Mouse (Mus musculus) neural tube, embryonic 13.5 days (tissue): ENCODE data around the gene Usp5. TPM values are rescaled to one million over a fixed set of nuclear protein-coding genes. Genes with fewer than 3 reads are reported as not detected.

Experiments
- ATAC-seq: fragments of 200-750 bp; cut with Nextera tagmentation; 2 replicates; pipeline ENCODE4 v1.8.0; 2017; ENCODE audit warnings: low read depth, mild to moderate bottlenecking, moderate TSS enrichment, moderate library complexity
- H3K27ac ChIP-seq: fragments of 300-500 bp; sonication (generic); replicated peaks from 2 replicates; pipeline ENCODE4 v1.5.1; 2015; ENCODE audit warnings: moderate library complexity, mild to moderate bottlenecking, inconsistent platforms
- H3K27me3 ChIP-seq: fragments of 300-500 bp; sonication (generic); 2 replicates; pipeline ENCODE4 v1.6.1; 2015; ENCODE audit warnings: mild to moderate bottlenecking, inconsistent platforms
- H3K36me3 ChIP-seq: fragments of 300-500 bp; sonication (generic); 2 replicates; pipeline ENCODE4 v1.6.1; 2015; ENCODE audit warnings: mild to moderate bottlenecking, inconsistent platforms
- H3K4me1 ChIP-seq: fragments of 300-500 bp; sonication (generic); replicated peaks from 2 replicates; pipeline ENCODE4 v1.6.1; 2015; ENCODE audit warnings: inconsistent platforms
- H3K4me2 ChIP-seq: fragments of 300-500 bp; sonication (generic); 2 replicates; pipeline ENCODE4 v1.6.1; 2015; ENCODE audit warnings: inconsistent platforms, mild to moderate bottlenecking, moderate library complexity
- H3K4me3 ChIP-seq: fragments of 300-500 bp; sonication (generic); 2 replicates; pipeline ENCODE4 v1.5.1; 2015; ENCODE audit warnings: mild to moderate bottlenecking, inconsistent platforms
- H3K9ac ChIP-seq: fragments of 300-500 bp; sonication (generic); 2 replicates; pipeline ENCODE4 v1.6.1; 2015; ENCODE audit warnings: moderate library complexity, mild to moderate bottlenecking, inconsistent platforms
- H3K9me3 ChIP-seq: fragments of 300-500 bp; sonication (generic); 2 replicates; pipeline ENCODE4 v1.6.1; 2016; ENCODE audit warnings: inconsistent platforms
- WGBS: fragments of 180-500 bp; shearing (Covaris S2); methylation state at CpG from one replicate; pipeline ENCODE4 v1.1.7; 2015; 5-methylcytosine and 5-hydroxymethylcytosine counted together
- polyA plus RNA-seq: library from polyadenylated mRNA; unstranded; fragments of >200 nt; fragmentation: Nextera tagmentation; extraction: Ambion mirVana; gene quantifications from 2 replicates; pipeline ENCODE4 v1.2.1, GENCODE M21; 2015

Usp5 gene
- polyA plus RNA-seq, 1 experiment from 2014 or later, result 176 TPM

DNA sequence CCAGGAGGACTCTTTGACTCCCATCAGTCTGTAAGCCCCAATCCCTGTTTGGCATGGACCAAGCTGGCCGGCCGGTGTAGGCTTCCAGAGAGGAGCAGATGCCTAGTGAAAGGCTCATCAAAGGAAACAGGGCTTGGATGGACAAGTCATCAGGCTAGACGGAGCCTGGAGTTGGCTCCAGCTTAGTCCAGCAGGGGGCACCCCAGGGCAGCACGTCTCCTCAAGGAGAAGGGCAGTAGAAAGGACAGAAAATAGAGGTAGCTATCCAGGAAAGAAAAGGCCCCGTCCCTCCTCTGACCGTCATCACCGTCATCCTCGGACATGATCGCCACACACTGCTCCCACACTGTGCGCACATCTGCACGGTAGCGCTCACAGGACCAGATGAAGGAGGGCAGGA lies 30.4 kb upstream of the Usp5 start:
- Histone ChIP-seq H3K27me3 (peaks cover 8% of the 10 kb centered on the region; the same call in 1 of the 2 replicates), H3K4me1 (peaks cover 79% of the 10 kb centered on the region), H3K4me3 (peak overlapping the region; percentile 18), H3K27ac (peak overlapping the region; percentile 97), H3K4me2 (peak overlapping the region; percentile 69), H3K9me3 (no peaks in the 10 kb centered on the region), H3K9ac (peak overlapping the region; percentile 66), H3K36me3 (peaks cover 16% of the 10 kb centered on the region)
- no peak for ATAC-seq
- 7% methylated on average over 12 of the region's 12 CpGs for WGBS

DNA sequence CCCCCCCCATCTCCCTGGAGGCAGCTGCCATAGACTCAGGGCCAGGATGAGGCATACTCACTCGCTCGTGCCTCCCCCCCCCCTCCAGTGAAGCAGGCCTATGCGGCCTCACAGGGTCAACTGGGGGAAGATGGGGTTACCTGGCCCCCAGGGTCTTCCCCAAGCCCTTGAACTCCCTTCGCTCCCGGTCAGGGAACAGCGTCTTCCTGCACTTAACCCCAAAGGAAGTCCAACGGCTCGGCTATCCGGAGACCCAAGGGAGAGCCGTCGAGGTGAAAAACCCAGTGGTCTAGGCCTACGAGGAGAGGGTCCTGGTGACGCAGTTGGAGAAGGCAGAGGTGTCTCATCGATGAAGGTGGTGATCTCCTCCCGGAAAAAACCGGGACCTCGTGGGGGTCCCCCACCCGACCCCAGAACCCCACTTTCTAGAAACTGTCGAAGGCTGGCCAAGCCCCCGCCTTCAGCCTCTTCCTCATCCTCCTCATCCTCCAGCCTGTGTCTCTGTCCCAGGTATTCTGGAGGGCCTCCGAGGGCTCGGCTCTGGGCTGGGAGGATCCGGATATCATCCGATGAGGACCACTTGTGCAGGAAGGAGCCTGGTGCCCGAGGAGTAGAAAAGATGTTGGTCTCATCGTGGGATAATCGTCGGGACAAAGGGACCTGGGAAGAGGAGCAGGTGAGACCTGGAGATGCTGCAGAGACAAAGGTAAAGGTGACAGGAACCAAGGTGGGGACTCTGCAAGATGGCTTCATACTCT lies 29.5 kb upstream of the Usp5 start:
- peak overlapping the region; percentile 96 for H3K9ac ChIP-seq
- H3K4me3 ChIP-seq, result no peak overlapping the region
- 77% methylated on average over 28 of the region's 28 CpGs for WGBS
- peaks cover 23% of the 10 kb centered on the region for H3K36me3 ChIP-seq
- 0 out of 2 replicates have a peak overlapping the region, but pooled peaks have one; percentile 99 for H3K27ac ChIP-seq
- peaks cover 71% of the 10 kb centered on the region for H3K4me1 ChIP-seq
- H3K4me2 ChIP-seq, result peak overlapping the region; percentile 78
- no peak for ATAC-seq
- peaks cover 8% of the 10 kb centered on the region; the same call in 1 of the 2 replicates for H3K27me3 ChIP-seq
- H3K9me3 ChIP-seq, result no peaks in the 10 kb centered on the region

DNA sequence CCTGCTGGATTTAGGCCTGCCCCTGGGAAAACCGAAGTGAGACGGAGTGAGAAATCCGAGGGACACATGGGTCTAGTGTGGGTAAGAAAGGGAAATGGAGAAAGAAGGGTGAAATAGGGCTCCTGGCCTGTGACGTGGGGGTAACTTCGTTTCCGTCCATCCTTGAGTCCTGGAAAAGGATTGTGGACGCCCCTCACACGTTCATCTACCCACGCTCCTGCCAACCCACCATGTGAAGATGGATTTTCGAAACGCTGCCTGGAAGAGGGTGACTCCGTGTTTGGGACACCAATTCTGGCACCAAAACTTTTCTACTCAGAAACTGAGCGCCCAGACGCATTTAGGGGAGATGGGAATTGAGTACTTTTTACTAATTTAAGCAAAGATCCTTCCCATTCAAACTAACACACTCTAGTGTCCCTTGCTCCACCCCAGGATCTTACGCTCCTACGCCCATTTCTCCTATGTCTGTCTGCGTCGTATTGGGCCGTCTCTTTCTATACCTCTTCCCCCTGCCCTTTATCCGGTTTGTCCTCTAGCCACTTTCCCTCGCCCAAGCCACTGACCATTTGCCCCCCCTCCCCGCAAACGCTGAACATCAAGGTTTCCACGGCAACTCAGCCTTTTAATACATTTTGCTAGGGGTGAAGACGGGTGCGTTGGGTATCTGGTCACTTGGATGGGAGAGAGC lies 28.7 kb upstream of the Usp5 start:
- Histone ChIP-seq H3K4me1 (peaks cover 67% of the 10 kb centered on the region), H3K4me3 (peak overlapping the region; percentile 73), H3K36me3 (peaks cover 31% of the 10 kb centered on the region), H3K4me2 (peak overlapping the region; percentile 78), H3K27ac (peak overlapping the region; percentile 99), H3K9ac (peak overlapping the region; percentile 96), H3K9me3 (no peaks in the 10 kb centered on the region), H3K27me3 (peaks cover 8% of the 10 kb centered on the region; the same call in 1 of the 2 replicates)
- no peak for ATAC-seq
- 25% methylated on average over 26 of the region's 26 CpGs for WGBS

DNA sequence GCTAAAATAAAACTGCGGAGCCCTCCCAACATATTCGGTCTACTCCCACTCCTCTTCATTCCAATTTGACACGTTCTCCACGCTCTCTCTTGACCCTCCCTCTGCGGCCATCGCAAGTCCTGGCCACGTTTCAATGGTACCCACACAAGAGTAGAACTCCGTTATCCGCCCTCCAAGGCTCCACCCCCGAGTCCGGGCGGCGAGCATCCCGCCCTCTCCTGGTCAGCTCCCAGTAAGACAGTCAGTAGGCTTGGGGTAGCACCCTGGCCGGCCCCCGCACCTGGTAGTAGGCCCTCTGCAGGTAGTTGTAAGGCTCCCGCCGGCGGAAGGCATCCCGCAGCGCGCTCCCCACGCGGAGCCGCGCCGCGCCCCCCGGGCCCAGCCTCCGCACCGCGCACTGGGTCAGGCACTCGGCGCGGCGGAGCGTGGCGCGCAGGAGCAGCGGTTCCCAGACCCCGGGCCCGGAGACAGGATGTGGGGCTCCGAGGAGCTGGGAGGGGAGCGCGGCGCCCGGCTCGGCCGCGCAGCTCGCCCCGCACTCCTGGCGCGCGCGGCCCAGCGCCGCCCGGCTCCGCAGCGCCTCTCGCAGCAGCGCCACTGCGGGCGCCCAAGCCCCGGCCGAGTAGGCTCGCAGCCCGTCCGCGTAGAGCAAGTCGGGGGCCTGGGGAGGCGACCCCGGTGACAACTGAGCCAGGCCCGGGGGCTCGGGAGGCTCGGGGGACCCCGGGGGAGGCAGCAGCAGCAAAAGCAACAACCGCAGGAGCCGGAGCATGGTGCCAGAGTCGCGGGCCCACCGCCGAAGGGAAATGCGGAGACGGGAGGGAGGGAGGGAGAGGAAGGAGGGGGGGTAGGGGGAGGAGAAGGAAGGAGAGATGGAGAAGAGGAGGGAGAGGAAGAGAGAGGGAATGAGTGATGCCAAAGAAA lies 27.9 kb upstream of the Usp5 start, which contains the start of gene P3h3:
P3h3 (minus strand) TSS at position 837 of the 924 bp plus-strand sequence.
- peak within 1 kb of the TSS; percentile 99 for H3K27ac ChIP-seq
- ATAC-seq, result peak; percentile 91
- WGBS, result under 1% methylated on average over 68 of the region's 86 CpGs

DNA sequence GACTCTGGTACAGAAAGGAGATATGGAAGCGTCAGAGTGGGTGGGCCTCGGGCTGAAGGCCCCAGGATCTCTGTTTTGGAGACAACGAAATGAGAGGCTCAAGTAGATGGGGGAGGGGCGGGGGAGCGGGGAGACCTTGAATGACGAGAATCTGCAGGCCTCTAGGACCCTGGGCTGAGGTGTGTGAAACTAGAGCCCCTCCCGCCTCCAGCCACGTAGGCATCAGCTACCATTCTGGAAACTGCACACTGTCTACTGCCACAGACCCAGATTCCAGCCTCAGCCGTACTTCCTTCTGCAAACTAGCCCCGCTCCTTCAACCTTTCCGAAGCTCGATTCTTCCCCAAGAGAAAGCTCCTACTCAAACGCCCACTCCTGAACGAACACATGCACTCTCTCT lies 27.0 kb upstream of the Usp5 start:
- peak; percentile 73 for ATAC-seq
- Histone ChIP-seq H3K9me3 (no peaks in the 10 kb centered on the region), H3K4me1 (peaks cover 50% of the 10 kb centered on the region), H3K27me3 (peaks cover 8% of the 10 kb centered on the region; the same call in 1 of the 2 replicates), H3K9ac (peak overlapping the region; percentile 96), H3K4me2 (peak overlapping the region; percentile 78), H3K36me3 (peaks cover 42% of the 10 kb centered on the region), H3K27ac (peak overlapping the region; percentile 99), H3K4me3 (peak overlapping the region; percentile 73)
- 10% methylated on average over 14 of the region's 14 CpGs for WGBS

More for the DNA sequence above, 27.9 kb upstream of the Usp5 start, which contains the start of gene P3h3:
- Histone ChIP-seq H3K9me3 (no peaks in the 10 kb centered on the region), H3K36me3 (peaks cover 38% of the 10 kb centered on the region), H3K9ac (peak within 1 kb of the TSS; percentile 96), H3K4me1 (peaks cover 58% of the 10 kb centered on the region), H3K27me3 (peaks cover 8% of the 10 kb centered on the region; the same call in 1 of the 2 replicates), H3K4me2 (peak within 1 kb of the TSS; percentile 78), H3K4me3 (peak within 1 kb of the TSS; percentile 73)

DNA sequence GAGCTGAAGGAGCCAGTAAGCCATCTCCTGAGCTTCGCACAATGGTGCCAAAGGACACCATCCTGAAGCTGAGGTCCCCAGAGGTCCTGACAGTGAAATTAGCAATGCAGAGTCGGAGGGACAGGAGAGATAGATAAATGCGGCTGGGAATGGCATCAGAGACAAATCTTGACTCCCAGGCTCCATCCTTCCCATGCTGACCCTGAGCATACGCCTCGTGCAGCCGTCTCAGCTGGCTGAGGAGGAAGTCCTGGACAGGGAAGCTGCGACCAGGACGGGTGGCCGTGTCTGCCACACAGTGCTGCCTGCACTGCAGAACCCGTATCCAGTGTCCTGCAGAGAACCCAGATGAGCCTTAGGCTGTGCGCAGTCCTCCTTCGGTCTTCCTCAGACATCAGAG lies 25.4 kb upstream of the Usp5 start:
- H3K4me1 ChIP-seq, result peaks cover 33% of the 10 kb centered on the region
- H3K27ac ChIP-seq, result no peak overlapping the region
- no peak overlapping the region for H3K4me3 ChIP-seq
- H3K9ac ChIP-seq, result no peak overlapping the region
- no peak overlapping the region for H3K4me2 ChIP-seq
- peaks cover 44% of the 10 kb centered on the region for H3K36me3 ChIP-seq
- no peaks in the 10 kb centered on the region for H3K9me3 ChIP-seq
- ATAC-seq, result no peak
- peaks cover 8% of the 10 kb centered on the region; the same call in 1 of the 2 replicates for H3K27me3 ChIP-seq
- 82% methylated on average over 12 of the region's 12 CpGs for WGBS

DNA sequence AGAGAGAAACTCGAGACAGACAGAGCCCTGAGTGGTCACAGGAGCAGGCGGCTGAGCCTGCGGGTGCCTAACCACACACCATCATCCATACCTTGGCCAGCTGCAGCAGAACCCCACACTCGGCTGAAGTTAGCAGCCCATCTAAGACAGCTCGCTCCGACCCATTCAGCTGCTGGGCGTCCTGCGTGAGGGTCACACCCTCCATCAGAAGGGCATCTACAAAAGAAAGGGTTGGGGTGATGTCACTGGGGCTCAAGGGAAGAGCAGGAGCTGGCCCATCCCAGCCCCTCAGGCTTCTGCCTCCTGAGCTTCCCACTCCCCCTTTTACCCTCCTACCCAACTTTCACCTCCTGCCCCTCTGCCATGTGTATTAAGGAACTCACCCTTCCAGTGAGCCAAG lies 21.3 kb upstream of the Usp5 start:
- H3K27me3 ChIP-seq, result no peaks in the 10 kb centered on the region
- H3K36me3 ChIP-seq, result peaks cover 41% of the 10 kb centered on the region
- no peaks in the 10 kb centered on the region for H3K9me3 ChIP-seq
- no peak for ATAC-seq
- H3K4me3 ChIP-seq, result no peak overlapping the region
- H3K4me1 ChIP-seq, result peaks cover 8% of the 10 kb centered on the region
- H3K4me2 ChIP-seq, result no peak overlapping the region
- no peak overlapping the region for H3K27ac ChIP-seq
- 43% methylated on average over 8 of the region's 8 CpGs for WGBS
- H3K9ac ChIP-seq, result no peak overlapping the region

DNA sequence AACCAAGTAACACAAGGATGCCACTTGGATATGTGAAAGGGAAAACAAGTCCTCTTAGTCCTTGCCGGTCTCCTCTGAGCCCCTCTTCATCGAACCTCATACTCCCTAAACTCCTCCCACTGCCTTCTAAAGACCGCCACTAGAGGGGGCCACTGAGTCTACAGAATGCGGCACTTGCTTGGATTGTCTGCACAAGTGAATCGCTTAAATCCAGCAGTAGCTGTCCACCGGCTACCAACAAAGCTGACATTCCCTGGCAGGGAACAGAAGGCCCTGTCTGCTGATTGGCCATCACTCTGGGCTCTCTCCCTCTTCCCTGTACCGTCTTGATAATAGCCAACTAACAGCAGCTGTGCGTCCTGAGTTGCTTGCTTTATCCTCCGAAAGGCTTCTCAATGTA lies 18.0 kb upstream of the Usp5 start:
- ATAC-seq, result peak; percentile 87
- H3K27me3 ChIP-seq, result no peaks in the 10 kb centered on the region
- H3K4me3 ChIP-seq, result no peak overlapping the region
- 7% methylated on average over 9 of the region's 9 CpGs for WGBS
- peaks cover 34% of the 10 kb centered on the region; the same call in 1 of the 2 replicates for H3K36me3 ChIP-seq
- peak overlapping the region; percentile 67 for H3K27ac ChIP-seq
- peak overlapping the region; percentile 27; the same call in 1 of the 2 replicates for H3K9ac ChIP-seq
- peak overlapping the region; percentile 15; the same call in 1 of the 2 replicates for H3K4me2 ChIP-seq
- H3K4me1 ChIP-seq, result 0 out of 2 replicates have a peak, but pooled peaks cover 3% of the 10 kb centered on the region
- H3K9me3 ChIP-seq, result no peaks in the 10 kb centered on the region

DNA sequence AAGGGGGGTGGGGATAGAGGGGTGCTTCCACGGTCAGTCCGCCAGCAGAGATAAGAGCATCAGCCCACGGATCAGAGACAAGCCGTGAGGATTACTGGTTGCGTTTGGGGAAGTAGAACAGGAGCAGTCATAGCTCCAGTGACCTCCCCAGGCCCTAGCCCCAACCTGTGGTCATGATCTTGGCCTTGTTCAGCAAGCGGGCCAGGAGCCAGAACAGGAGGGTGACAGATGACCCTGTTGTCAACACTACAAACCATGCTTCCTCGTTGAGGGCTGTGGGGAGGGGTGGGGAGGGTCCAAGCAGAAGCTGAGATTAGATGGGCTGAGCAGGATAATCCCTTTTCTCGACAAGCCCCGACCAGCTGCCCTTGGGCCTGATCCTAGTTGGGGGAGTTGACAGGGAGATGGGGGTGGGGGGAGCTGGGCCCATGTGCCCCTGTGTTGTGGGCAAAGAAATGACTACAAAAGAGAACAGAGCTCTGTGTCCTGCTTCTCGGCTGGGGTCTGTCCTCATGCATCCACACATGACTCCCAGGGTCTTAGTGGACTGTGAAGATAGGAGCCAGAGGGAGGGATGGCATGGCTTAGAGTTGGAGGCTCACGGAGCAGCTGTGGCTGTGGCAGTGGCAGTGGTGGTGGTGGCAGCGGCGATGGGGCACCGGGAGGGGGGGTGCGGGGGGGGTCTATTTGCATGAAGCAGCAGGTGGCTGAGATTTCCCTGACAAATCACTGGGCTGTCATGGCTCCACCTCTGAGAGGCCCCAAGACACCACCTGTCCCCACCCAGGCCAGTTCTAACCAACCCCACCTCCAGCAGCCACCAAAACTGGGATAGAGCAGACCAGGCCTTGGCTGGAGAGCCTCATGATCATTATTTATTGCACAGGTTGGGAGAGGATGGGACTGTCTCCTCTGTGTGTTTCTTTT lies 11.2 kb upstream of the Usp5 start, which contains the start of gene Gnb3:
Gnb3 (minus strand) TSS at position 35 of the 927 bp plus-strand sequence.
- Histone ChIP-seq H3K4me2 (no peak within 1 kb of the TSS), H3K9ac (peak within 1 kb of the TSS; percentile 49), H3K27me3 (no peaks in the 10 kb centered on the region), H3K27ac (no peak within 1 kb of the TSS), H3K4me1 (peaks cover 19% of the 10 kb centered on the region), H3K9me3 (no peaks in the 10 kb centered on the region), H3K4me3 (no peak within 1 kb of the TSS), H3K36me3 (peaks cover 22% of the 10 kb centered on the region)
- no peak for ATAC-seq
- WGBS, result 39% methylated on average over 15 of the region's 15 CpGs

DNA sequence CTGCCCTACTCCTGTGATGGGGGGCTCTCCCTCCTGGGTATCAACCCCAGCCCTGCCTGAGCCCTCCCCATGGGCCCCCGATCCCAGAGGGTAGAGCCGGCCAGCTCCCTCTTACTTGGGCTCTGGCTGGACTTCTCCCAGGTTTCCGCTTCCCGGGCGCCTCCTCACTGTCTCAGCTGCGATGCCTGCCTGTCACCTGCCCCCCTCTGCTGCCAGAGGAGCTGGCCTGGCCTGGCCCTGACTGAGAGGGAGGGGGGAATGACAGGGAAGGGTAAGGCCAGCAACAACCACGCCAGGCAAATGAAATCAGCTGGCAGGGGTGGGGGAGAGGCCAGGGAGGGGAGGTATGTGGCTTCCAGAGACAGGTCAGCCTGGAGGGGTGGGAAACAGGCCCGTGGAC lies 10.5 kb upstream of the Usp5 start:
- Histone ChIP-seq H3K27me3 (no peaks in the 10 kb centered on the region), H3K27ac (no peak overlapping the region), H3K9ac (peak overlapping the region; percentile 49), H3K4me2 (no peak overlapping the region), H3K4me3 (no peak overlapping the region), H3K9me3 (no peaks in the 10 kb centered on the region), H3K4me1 (peaks cover 23% of the 10 kb centered on the region), H3K36me3 (peaks cover 15% of the 10 kb centered on the region)
- ATAC-seq, result no peak; the same call in 1 of the 2 replicates
- WGBS, result 14% methylated on average over 8 of the region's 8 CpGs
